Mouse (Mus musculus) kidney, adult 2 months (tissue): ENCODE data around the gene Klrb1b.

ENCODE experiments used
- CTCF ChIP-seq: fragments of 200-500 bp; conservative IDR thresholded peaks from 2 replicates; pipeline ENCODE4 v1.5.1; 2011; ENCODE audit warnings: low read depth, mild to moderate bottlenecking, control low read depth, low read length, moderate library complexity, mixed read lengths; ENCODE audit not compliant: insufficient read depth, insufficient read length
- POLR2A ChIP-seq: fragments of 200-500 bp; IDR thresholded peaks from one replicate; pipeline ENCODE4 v1.6.1; 2011; ENCODE audit warnings: low read depth, low read length, control low read depth

GRCm38 (mm10) chr6:128839921-128840320 lies 13.8 kb upstream of the Klrb1b start:
- TF ChIP-seq CTCF (no peak), POLR2A (no peak)
